Mouse (Mus musculus) activated CD4-positive, CD25-positive, alpha-beta regulatory T cell (primary cell): Measurements from ENCODE around the gene Olfr675. TPM values are rescaled to one million over a fixed set of nuclear protein-coding genes. Genes with fewer than 3 reads are reported as not detected.

Experiments used
- polyA plus RNA-seq, 2 experiments: library from polyadenylated mRNA; unstranded; fragments of 100-300 nt; shearing (Covaris generic); gene quantifications; one replicate each; pipeline ENCODE4 v1.2.1; 2017

The Olfr675 gene
- under 1 TPM in 1 of 2 experiments, not detected in 1; 0.11 TPM for polyA plus RNA-seq

DNA sequence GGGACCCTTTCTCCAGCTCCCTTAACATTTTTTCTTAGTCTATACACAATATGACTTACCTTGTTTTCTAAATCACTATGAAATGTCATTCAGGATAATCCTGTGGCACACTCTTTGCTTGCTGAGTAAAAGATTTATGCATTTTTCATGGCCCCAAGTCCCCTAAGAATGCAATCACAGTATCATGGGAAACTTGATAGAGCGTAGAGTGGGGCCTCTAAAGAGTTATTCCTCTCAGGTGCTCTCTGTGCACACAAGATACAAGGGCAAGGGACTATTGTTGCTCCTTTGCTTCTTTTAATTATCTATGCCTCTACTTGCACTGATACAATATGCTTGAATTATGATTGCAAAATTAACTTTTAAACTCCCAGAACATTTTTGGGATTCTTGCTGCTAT, at the start of gene Olfr675:
Gene Olfr675 (minus strand): TSS at position 101 of the 400 bp plus-strand sequence.

DNA sequence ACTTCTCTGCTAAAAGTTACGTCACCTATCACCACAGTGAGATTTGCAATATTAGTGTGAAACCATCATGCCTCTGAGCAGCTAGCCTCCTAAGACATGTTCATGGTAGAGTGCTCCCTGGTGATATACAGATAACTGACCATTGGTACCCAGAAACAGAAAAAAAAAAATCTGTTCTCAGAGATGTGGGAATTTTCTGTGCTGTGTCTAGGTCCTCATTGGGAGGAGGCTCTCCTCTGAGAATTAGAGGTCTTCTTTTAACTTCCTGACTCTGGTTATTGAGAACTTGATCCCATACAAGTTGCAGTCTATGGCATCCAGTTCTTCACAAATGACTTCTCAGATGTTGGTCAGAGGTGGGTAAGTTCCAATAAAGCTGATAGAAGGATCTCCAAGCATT, 35.9 kb upstream of the Olfr675 start, which contains the start of gene Olfr678:
Gene Olfr678 (plus strand): TSS at position 301 of the 400 bp plus-strand sequence.

DNA sequence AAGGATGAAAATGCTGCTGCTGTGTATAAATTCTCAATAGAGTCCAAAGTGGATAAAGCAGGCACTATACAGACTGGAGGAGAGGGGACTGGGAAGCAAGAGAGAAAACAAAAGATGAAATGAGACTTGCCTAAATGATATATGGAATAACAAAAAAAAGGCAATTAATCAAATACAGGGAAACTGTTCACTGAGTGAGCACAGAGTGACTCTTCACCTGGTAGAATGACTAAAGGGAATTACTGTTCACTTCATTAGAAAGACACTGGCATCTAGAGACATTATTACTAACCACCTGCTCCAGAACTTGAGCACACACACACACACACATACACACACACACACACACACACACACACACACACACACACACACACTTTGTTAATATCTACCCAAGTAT, 4.1 kb upstream of the Olfr675 start, which contains the start of gene Olfr676:
Gene Olfr676 (plus strand): TSS at position 301 of the 400 bp plus-strand sequence.

DNA sequence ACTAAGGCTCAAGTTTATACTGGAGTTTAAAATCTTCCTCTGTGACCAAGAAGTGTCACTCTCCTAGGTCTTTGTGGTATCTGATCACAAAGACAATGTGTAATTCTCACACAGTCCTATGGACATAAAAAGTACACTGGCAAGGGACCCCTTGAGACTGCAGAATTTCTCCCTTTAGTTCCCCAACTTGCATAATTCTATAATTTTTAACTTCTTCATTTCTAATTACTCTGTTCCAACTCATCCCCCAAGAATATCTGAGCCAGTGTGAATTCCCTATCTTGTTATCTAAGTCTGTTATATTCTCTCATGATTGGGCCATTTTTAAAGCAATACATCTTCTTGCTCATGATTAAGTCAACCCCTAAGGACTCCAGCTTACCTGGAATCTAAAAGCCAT, 26.3 kb downstream of the Olfr675 start, which contains the start of gene Olfr672:
Gene Olfr672 (minus strand): TSS at position 101 of the 400 bp plus-strand sequence.

DNA sequence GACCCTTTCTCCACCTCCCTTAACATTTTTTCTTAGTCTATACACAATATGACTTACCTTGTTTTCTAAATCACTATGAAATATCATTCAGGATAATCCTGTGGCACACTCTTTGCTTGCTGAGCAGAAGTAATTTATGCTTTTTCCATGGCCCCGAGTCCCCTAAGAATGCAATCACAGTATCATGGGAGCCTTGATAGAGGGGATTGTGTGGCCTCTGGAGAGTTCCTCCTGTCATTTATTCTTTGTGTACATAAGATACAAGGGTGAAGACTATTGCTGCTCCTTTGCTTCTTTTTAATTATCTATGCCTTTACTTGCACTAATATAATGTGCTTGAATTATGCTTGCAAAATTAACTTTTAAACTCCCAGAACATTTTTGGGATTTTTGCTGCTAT, 49.2 kb downstream of the Olfr675 start, which contains the start of gene Olfr671:
Gene Olfr671 (minus strand): TSS at position 101 of the 400 bp plus-strand sequence.

Other genes starting within 250 kb of the Olfr675 start
- not detected for gene Usp17lb, start 185.9 kb downstream of the Olfr675 start, polyA plus RNA-seq
- gene Usp17la, start 171.5 kb downstream of the Olfr675 start, polyA plus RNA-seq: under 1 TPM in 1 of 2 experiments, not detected in 1; 0.27 TPM
- gene Olfr665, start 150.4 kb downstream of the Olfr675 start, polyA plus RNA-seq: not detected
- not detected for gene Olfr666, start 132.5 kb downstream of the Olfr675 start, polyA plus RNA-seq
- not detected for gene Olfr667, start 107.0 kb downstream of the Olfr675 start, polyA plus RNA-seq
- gene Olfr668, start 100.4 kb downstream of the Olfr675 start, polyA plus RNA-seq: not detected
- gene Olfr669, start 94.2 kb downstream of the Olfr675 start, polyA plus RNA-seq: not detected
- under 1 TPM in 1 of 2 experiments, not detected in 1; 0.16 TPM for gene Olfr670, start 65.8 kb downstream of the Olfr675 start, polyA plus RNA-seq
- gene Olfr671, start 49.3 kb downstream of the Olfr675 start, polyA plus RNA-seq: not detected
- under 1 TPM in 1 of 2 experiments, not detected in 1; 0.25 TPM for gene Olfr672, start 26.4 kb downstream of the Olfr675 start, polyA plus RNA-seq
- not detected for gene Olfr676, start 4.2 kb upstream of the Olfr675 start, polyA plus RNA-seq
- not detected for gene Olfr677, start 22.9 kb upstream of the Olfr675 start, polyA plus RNA-seq
- not detected for gene Olfr678, start 36.0 kb upstream of the Olfr675 start, polyA plus RNA-seq
- gene Olfr679, start 52.7 kb upstream of the Olfr675 start, polyA plus RNA-seq: not detected
- not detected for gene Olfr680-ps1, start 64.4 kb upstream of the Olfr675 start, polyA plus RNA-seq
- gene Olfr681, start 88.4 kb upstream of the Olfr675 start, polyA plus RNA-seq: under 1 TPM in 1 of 2 experiments, not detected in 1; 0.05 TPM
- gene Olfr683, start 118.6 kb upstream of the Olfr675 start, polyA plus RNA-seq: not detected
- gene Olfr684, start 135.2 kb upstream of the Olfr675 start, polyA plus RNA-seq: not detected
- not detected for gene Olfr685, start 157.6 kb upstream of the Olfr675 start, polyA plus RNA-seq
- gene Olfr686, start 179.0 kb upstream of the Olfr675 start, polyA plus RNA-seq: not detected